Mouse (Mus musculus) kidney, adult 2 months (tissue): ENCODE results near the gene Rfx2. TPM values are rescaled to one million over a fixed set of nuclear protein-coding genes. Genes with fewer than 3 reads are reported as not detected.

Experiments used
- DNase-seq: peaks from one replicate; pipeline ENCODE4 v3.0.0; 2021
- H3K27ac ChIP-seq: fragments of 200-500 bp; 2 replicates; pipeline ENCODE4 v1.5.1; 2012; ENCODE audit warnings: low read depth, low read length, control low read depth, inconsistent platforms; ENCODE audit not compliant: insufficient read depth
- H3K27me3 ChIP-seq: fragments of 200-500 bp; replicated peaks from 2 replicates; pipeline ENCODE4 v1.6.1; 2012; ENCODE audit warnings: mild to moderate bottlenecking, moderate library complexity, low read length, inconsistent platforms; ENCODE audit not compliant: control insufficient read depth, insufficient read depth
- H3K36me3 ChIP-seq: fragments of 200-500 bp; 2 replicates; pipeline ENCODE4 v1.6.1; 2012; ENCODE audit warnings: mild to moderate bottlenecking, moderate library complexity, low read length, inconsistent platforms; ENCODE audit not compliant: control insufficient read depth, insufficient read depth
- H3K4me1 ChIP-seq: fragments of 200-500 bp; 2 replicates; pipeline ENCODE4 v1.6.1; 2011; ENCODE audit warnings: low read length; ENCODE audit not compliant: control insufficient read depth, insufficient read depth
- H3K4me3 ChIP-seq: fragments of 200-500 bp; 2 replicates; pipeline ENCODE4 v1.5.1; 2011; ENCODE audit warnings: mild to moderate bottlenecking, low read depth, low read length, control low read depth; ENCODE audit not compliant: insufficient read depth
- CTCF ChIP-seq: fragments of 200-500 bp; conservative IDR thresholded peaks from 2 replicates; pipeline ENCODE4 v1.5.1; 2011; ENCODE audit warnings: low read depth, mild to moderate bottlenecking, control low read depth, low read length, moderate library complexity, mixed read lengths; ENCODE audit not compliant: insufficient read depth, insufficient read length
- POLR2A ChIP-seq: fragments of 200-500 bp; IDR thresholded peaks from one replicate; pipeline ENCODE4 v1.6.1; 2011; ENCODE audit warnings: low read depth, low read length, control low read depth
- WGBS: fragments of 180-500 bp; shearing (Covaris S2); methylation state at CpG from one replicate; pipeline ENCODE4 v1.1.7; 2018; 5-methylcytosine and 5-hydroxymethylcytosine counted together
- polyA plus RNA-seq: library from polyadenylated mRNA; depleted of rRNA; stranded (reverse); fragments of >200 nt; gene quantifications from 2 replicates; pipeline ENCODE4 v1.2.3, GENCODE M21; 2012; rRNA removed

Gene Rfx2
- polyA plus RNA-seq, 1 experiment: 4.8 TPM

GRCm38 (mm10) chr17:56738221-56738620 lies 92.6 kb downstream of the Rfx2 start:
- Histone ChIP-seq H3K4me1 (no peaks in the 10 kb centered on the region), H3K27ac (no peak overlapping the region), H3K27me3 (no peaks in the 10 kb centered on the region), H3K36me3 (no peaks in the 10 kb centered on the region), H3K4me3 (no peak overlapping the region)
- TF ChIP-seq POLR2A: no peak
- TF ChIP-seq CTCF: no peak
- no peak for DNase-seq
- 81% methylated on average over 10 of the region's 10 CpGs for WGBS

- Histone ChIP-seq H3K27ac (no peak overlapping the region), H3K27me3 (no peaks in the 10 kb centered on the region), H3K4me3 (no peak overlapping the region), H3K4me1 (no peaks in the 10 kb centered on the region), H3K36me3 (no peaks in the 10 kb centered on the region)
- WGBS: 45% methylated on average over 8 of the region's 8 CpGs
- DNase-seq: no peak
- TF ChIP-seq CTCF (peak; percentile 37), POLR2A (no peak)
These were observed 94.3 kb downstream of the Rfx2 start for GRCm38 (mm10) chr17:56736534-56736933.

- no peaks in the 10 kb centered on the region for H3K36me3 ChIP-seq
- H3K27me3 ChIP-seq: no peaks in the 10 kb centered on the region
- H3K4me1 ChIP-seq: no peaks in the 10 kb centered on the region
- DNase-seq: no peak
- no peak for TF ChIP-seq POLR2A
- TF ChIP-seq CTCF: no peak
- WGBS: 72% methylated on average over 2 of the region's 2 CpGs
- no peak overlapping the region for H3K4me3 ChIP-seq
- H3K27ac ChIP-seq: no peak overlapping the region
These were observed 101.2 kb downstream of the Rfx2 start for GRCm38 (mm10) chr17:56729656-56730055.

GRCm38 (mm10) chr17:56729151-56729550 lies 101.7 kb downstream of the Rfx2 start:
- peak; percentile 49 for DNase-seq
- Histone ChIP-seq H3K36me3 (no peaks in the 10 kb centered on the region), H3K27ac (no peak overlapping the region), H3K4me1 (no peaks in the 10 kb centered on the region), H3K4me3 (no peak overlapping the region), H3K27me3 (no peaks in the 10 kb centered on the region)
- 34% methylated on average over 6 of the region's 6 CpGs for WGBS
- TF ChIP-seq CTCF (no peak), POLR2A (no peak)

- Histone ChIP-seq H3K4me1 (no peaks in the 10 kb centered on the region), H3K27me3 (no peaks in the 10 kb centered on the region), H3K36me3 (no peaks in the 10 kb centered on the region), H3K4me3 (no peak overlapping the region), H3K27ac (no peak overlapping the region)
- peak; percentile 39 for DNase-seq
- 14% methylated on average over 12 of the region's 12 CpGs for WGBS
- TF ChIP-seq CTCF (no peak), POLR2A (no peak)
These were observed 102.7 kb downstream of the Rfx2 start for GRCm38 (mm10) chr17:56728117-56728516.

GRCm38 (mm10) chr17:56727659-56728058 lies 103.2 kb downstream of the Rfx2 start:
- H3K27me3 ChIP-seq: no peaks in the 10 kb centered on the region
- H3K4me3 ChIP-seq: no peak overlapping the region
- no peaks in the 10 kb centered on the region for H3K4me1 ChIP-seq
- TF ChIP-seq POLR2A (no peak), CTCF (no peak)
- 24% methylated on average over 12 of the region's 12 CpGs for WGBS
- DNase-seq: no peak
- H3K36me3 ChIP-seq: no peaks in the 10 kb centered on the region
- no peak overlapping the region for H3K27ac ChIP-seq

- no peak for DNase-seq
- no peak overlapping the region for H3K27ac ChIP-seq
- H3K4me3 ChIP-seq: no peak overlapping the region
- no peaks in the 10 kb centered on the region for H3K36me3 ChIP-seq
- no peaks in the 10 kb centered on the region for H3K27me3 ChIP-seq
- no peaks in the 10 kb centered on the region for H3K4me1 ChIP-seq
- TF ChIP-seq POLR2A (no peak), CTCF (no peak)
- WGBS: 33% methylated on average over 7 of the region's 7 CpGs
These were observed 103.7 kb downstream of the Rfx2 start for GRCm38 (mm10) chr17:56727029-56727649.

Other genes with a start within 250 kb of the Rfx2 start
- gene Safb2, start 246.4 kb downstream of the Rfx2 start, polyA plus RNA-seq: 68.4 and 77.1 TPM in 2 replicates
- gene Safb, start 246.2 kb downstream of the Rfx2 start, polyA plus RNA-seq: 67.6 and 87.0 TPM in 2 replicates
- 440 and 549 TPM in 2 replicates for gene 2410015M20Rik, start 221.2 kb downstream of the Rfx2 start, polyA plus RNA-seq
- 1,850 and 1,975 TPM in 2 replicates for gene Rpl36, start 217.6 kb downstream of the Rfx2 start, polyA plus RNA-seq
- 123 and 128 TPM in 2 replicates for gene Lonp1, start 204.1 kb downstream of the Rfx2 start, polyA plus RNA-seq
- gene Catsperd, start 202.9 kb downstream of the Rfx2 start, polyA plus RNA-seq: 0.97 and 1.5 TPM in 2 replicates
- 48.7 and 58.8 TPM in 2 replicates for gene Ranbp3, start 157.7 kb downstream of the Rfx2 start, polyA plus RNA-seq
- gene Ndufa11, start 113.2 kb downstream of the Rfx2 start, polyA plus RNA-seq: 897 and 907 TPM in 2 replicates
- gene Vmac, start 113.0 kb downstream of the Rfx2 start, polyA plus RNA-seq: 32.8 and 33.0 TPM in 2 replicates
- 19.2 and 27.1 TPM in 2 replicates for gene Nrtn, start 73.5 kb downstream of the Rfx2 start, polyA plus RNA-seq
- 43.6 and 55.2 TPM in 2 replicates for gene Dus3l, start 66.3 kb downstream of the Rfx2 start, polyA plus RNA-seq
- gene Prr22, start 60.8 kb downstream of the Rfx2 start, polyA plus RNA-seq: 1.9 and 2.3 TPM in 2 replicates
- gene Acsbg2, start 43.4 kb upstream of the Rfx2 start, polyA plus RNA-seq: 0.05 TPM in 2 replicates
- 0.03 and 0.07 TPM in 2 replicates for gene 1700061G19Rik, start 44.5 kb upstream of the Rfx2 start, polyA plus RNA-seq
- gene Mllt1, start 104.4 kb upstream of the Rfx2 start, polyA plus RNA-seq: 30.1 and 37.9 TPM in 2 replicates
- gene Acer1, start 151.1 kb upstream of the Rfx2 start, polyA plus RNA-seq: not detected in 2 replicates
- 245 and 276 TPM in 2 replicates for gene Clpp, start 159.3 kb upstream of the Rfx2 start, polyA plus RNA-seq
- 54.4 and 59.2 TPM in 2 replicates for gene Alkbh7, start 166.3 kb upstream of the Rfx2 start, polyA plus RNA-seq
- not detected in 2 replicates for gene Pspn, start 169.0 kb upstream of the Rfx2 start, polyA plus RNA-seq
- 22.0 and 25.1 TPM in 2 replicates for gene Gtf2f1, start 180.3 kb upstream of the Rfx2 start, polyA plus RNA-seq
- 0.11 and 0.15 TPM in 2 replicates for gene Gm17949, start 180.5 kb upstream of the Rfx2 start, polyA plus RNA-seq
- gene Khsrp, start 200.5 kb upstream of the Rfx2 start, polyA plus RNA-seq: 49.7 and 51.1 TPM in 2 replicates
- 0.13 TPM in 1 of 2 replicates, not detected in the other for gene Slc25a41, start 210.6 kb upstream of the Rfx2 start, polyA plus RNA-seq
- 110 and 124 TPM in 2 replicates for gene Crb3, start 228.1 kb upstream of the Rfx2 start, polyA plus RNA-seq
- gene Slc25a23, start 228.8 kb upstream of the Rfx2 start, polyA plus RNA-seq: 121 and 124 TPM in 2 replicates
- 2.0 and 4.9 TPM in 2 replicates for gene Dennd1c, start 247.5 kb upstream of the Rfx2 start, polyA plus RNA-seq